Mouse (Mus musculus) left cerebral cortex, postnatal 10 days (tissue): Measurements from ENCODE around the gene Nfatc2. TPM values are rescaled to one million over a fixed set of nuclear protein-coding genes. Genes with fewer than 3 reads are reported as not detected.
A peak's percentile ranks its signal among the peaks of the same experiment; 100 is the strongest.

Experiments
- microRNA-seq: library from miRNA; unstranded; fragments of <30 nt; microRNA quantifications from one replicate; pipeline ENCODE4 v1.2.0, GENCODE M21; 2022
- total RNA-seq, 2 experiments: library from RNA; stranded (reverse); gene quantifications; 2 replicates each; pipeline ENCODE4 v1.2.3; 2021

Nfatc2 gene
- total RNA-seq, 2 experiments from 2014 or later, result 14.4 to 17.4 TPM

Small RNA genes lying within 50 kb of the gene (microRNA-seq; reads per million reads assigned to microRNA genes)
- gene Mir7004, result 21.3 reads per million, percentile 40 among the genes with 10 or more reads in this experiment

Other genes with a start within 250 kb of the Nfatc2 start
- 100 to 1,000 TPM; 486 to 487 TPM for gene Atp9a, start 140.8 kb upstream of the Nfatc2 start, total RNA-seq
- under 1 TPM in 1 of 2 experiments, not detected in 1; 0.47 TPM for gene Sall4, start 166.3 kb upstream of the Nfatc2 start, total RNA-seq